7 mouse cellular contexts compared by ENCODE assay signal in genomic region chr10:121409717-121410116, GRCm38 (mm10). TPM values are rescaled to one million over a fixed set of nuclear protein-coding genes. Genes with fewer than 3 reads are reported as not detected.
DNase-seq lines count a peak whose midpoint lies in the region; ATAC-seq lines count a peak whose summit lies in the region.

No protein-coding gene starts in this region.

- peak; percentile 52; the same call in 1 of the 2 replicates for ATAC-seq in erythroblast, adult 5-6 weeks (replicated peaks; ENCODE audit: low FRiP score, poor library complexity, severe bottlenecking)

- DNase-seq in kidney, adult 9 months: peak; percentile 47
- DNase-seq in kidney, adult 8-10 months: no peak
- DNase-seq in CD4-positive, CD25-positive, alpha-beta regulatory T cell, adult 2 months (ENCODE audit: low read depth, low spot score): peak; percentile 84
- peak; percentile 85 for DNase-seq in NIH3T3 (ENCODE audit: low read depth)
- peak; percentile 75 for DNase-seq in lung, postnatal 36 days
- DNase-seq in gastrocnemius, postnatal 4 days (ENCODE audit: low spot score in 2 of 2): no peak

RNA-seq across cellular contexts. Expression of gene Gns, which starts 44.8 kb away (rescaled TPM):
- total RNA-seq in erythroblast, adult 5-6 weeks (2015; ENCODE audit: low replicate concordance): 9.6 and 15.3 TPM in 2 replicates
- total RNA-seq in erythroblast, adult 5-6 weeks (2017; ENCODE audit: low replicate concordance): 4.9 and 11.6 TPM in 2 replicates
- 10 to 100 TPM; 67.9 to 68.9 TPM for total RNA-seq in gastrocnemius, postnatal 4 days (2021)

RNA-seq across cellular contexts. Expression of gene Tbc1d30, which starts 58.6 kb away (rescaled TPM):
- 0.42 TPM in 1 of 2 replicates, not detected in the other for total RNA-seq in erythroblast, adult 5-6 weeks (2015; ENCODE audit: low replicate concordance)
- 0.14 and 0.60 TPM in 2 replicates for total RNA-seq in erythroblast, adult 5-6 weeks (2017; ENCODE audit: low replicate concordance)
- total RNA-seq in gastrocnemius, postnatal 4 days (2021): 1 to 10 TPM in 1 of 2 experiments, under 1 TPM in 1; 0.83 to 1.2 TPM

Comparison
In these comparisons a context has a peak if more than half of its experiments do, and no peak if none do; other contexts are left out.
1. DNase-seq: peak in kidney, adult 9 months (single experiment), CD4-positive, CD25-positive, alpha-beta regulatory T cell, adult 2 months (single experiment), NIH3T3 (single experiment) and lung, postnatal 36 days (single experiment); none in kidney, adult 8-10 months (0 of 2) and gastrocnemius, postnatal 4 days (0 of 2).
2. RNA of gene Gns, which starts 44.8 kb away (total RNA-seq): 67.9 to 68.9 TPM in gastrocnemius, postnatal 4 days; 4.9 to 15.3 TPM in erythroblast, adult 5-6 weeks; every median in the first group is over 4 times any median in the second.